Mouse (Mus musculus): Measurements from ENCODE around the gene Rplp1.

GRCm38 (mm10) chr9:61911300-61912128 lies 2.8 kb downstream of the Rplp1 start:
- TF ChIP-seq TAL1 (IDR thresholded peaks at IDR 0.05; ENCODE audit: low read length), result no peak
- TF ChIP-seq GATA1 (IDR thresholded peaks at IDR 0.05; ENCODE audit: low read length), result no peak
